Mouse (Mus musculus) forebrain, embryonic 12.5 days (tissue): ENCODE data around the gene Gm37240. TPM values are rescaled to one million over a fixed set of nuclear protein-coding genes. Genes with fewer than 3 reads are reported as not detected.
"Not testable (repeated sequence)": the region's sequence is repeated elsewhere in the genome, so short reads cannot be mapped to it uniquely, and the experiment has no call there.

ENCODE experiments used
- ATAC-seq: fragments of 200-750 bp; cut with Nextera tagmentation; 2 replicates; pipeline ENCODE4 v1.8.0; 2017; ENCODE audit warnings: moderate TSS enrichment; ENCODE audit not compliant: low FRiP score
- H3K27ac ChIP-seq: fragments of 300-500 bp; sonication (generic); 2 replicates; pipeline ENCODE4 v1.5.1; 2016; ENCODE audit warnings: mild to moderate bottlenecking
- H3K27me3 ChIP-seq: fragments of 300-500 bp; sonication (generic); 2 replicates; pipeline ENCODE4 v1.6.1; 2016; ENCODE audit warnings: mild to moderate bottlenecking
- H3K36me3 ChIP-seq: fragments of 300-500 bp; sonication (generic); replicated peaks from 2 replicates; pipeline ENCODE4 v1.6.1; 2016; ENCODE audit warnings: mild to moderate bottlenecking
- H3K4me1 ChIP-seq: fragments of 300-500 bp; sonication (generic); 2 replicates; pipeline ENCODE4 v1.6.1; 2016
- H3K4me2 ChIP-seq: fragments of 300-500 bp; sonication (generic); 2 replicates; pipeline ENCODE4 v1.6.1; 2016; ENCODE audit warnings: mild to moderate bottlenecking, moderate library complexity
- H3K4me3 ChIP-seq: fragments of 300-500 bp; sonication (generic); replicated peaks from 2 replicates; pipeline ENCODE4 v1.5.1; 2016; ENCODE audit warnings: mild to moderate bottlenecking
- H3K9ac ChIP-seq: fragments of 300-500 bp; sonication (generic); 2 replicates; pipeline ENCODE4 v1.6.1; 2016; ENCODE audit warnings: mild to moderate bottlenecking
- H3K9me3 ChIP-seq: fragments of 300-500 bp; sonication (generic); 2 replicates; pipeline ENCODE4 v1.6.1; 2016
- WGBS: fragments of 180-500 bp; shearing (Covaris S2); methylation state at CpG from one replicate; pipeline ENCODE4 v1.1.7; 2016; 5-methylcytosine and 5-hydroxymethylcytosine counted together
- polyA plus RNA-seq: library from polyadenylated mRNA; unstranded; fragments of >200 nt; fragmentation: Nextera tagmentation; extraction: Ambion mirVana; gene quantifications from 2 replicates; pipeline ENCODE4 v1.2.1, GENCODE M21; 2016

The Gm37240 gene
- polyA plus RNA-seq, 1 experiment from 2014 or later: 0.57 TPM

- Histone ChIP-seq H3K4me1 (no peaks in the 10 kb centered on the region), H3K27me3 (no peaks in the 10 kb centered on the region), H3K9ac (no peak overlapping the region), H3K9me3 (no peaks in the 10 kb centered on the region), H3K4me3 (no peak overlapping the region), H3K4me2 (no peak overlapping the region), H3K27ac (no peak overlapping the region), H3K36me3 (no peaks in the 10 kb centered on the region)
- ATAC-seq: no peak
- WGBS: 81% methylated on average over 8 of the region's 8 CpGs
Measured at GRCm38 (mm10) chr3:84547177-84547576, 1340.1 kb downstream of the Gm37240 start.

- H3K27ac ChIP-seq, H3K9me3 ChIP-seq, H3K27me3 ChIP-seq, H3K4me2 ChIP-seq, H3K4me3 ChIP-seq, H3K9ac ChIP-seq, H3K4me1 ChIP-seq, ATAC-seq, H3K36me3 ChIP-seq: not testable (repeated sequence)
- 23% methylated on average over 3 of the region's 3 CpGs for WGBS
Measured at GRCm38 (mm10) chr3:84542450-84542849, 1344.9 kb downstream of the Gm37240 start.

DNA sequence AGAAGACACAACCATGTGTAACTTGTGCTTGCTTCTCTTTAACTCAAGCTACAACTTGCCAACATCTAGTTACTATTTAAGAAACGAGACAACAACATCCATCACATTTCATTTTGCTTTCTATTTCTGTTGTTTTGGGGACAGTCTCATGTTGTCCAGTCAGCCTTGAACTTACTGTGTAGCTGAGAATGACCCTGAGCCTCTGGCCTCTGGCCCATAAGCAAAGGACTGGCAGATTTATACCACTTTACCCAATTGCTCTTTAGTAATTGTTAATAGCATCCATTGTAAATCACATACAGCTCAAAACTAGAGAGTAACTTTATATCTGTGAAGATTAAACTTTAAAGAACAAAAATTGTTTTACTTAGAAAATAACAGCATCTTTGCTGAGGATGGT is 1345.4 kb downstream of the Gm37240 start:
- H3K9ac ChIP-seq: no peak overlapping the region
- H3K4me2 ChIP-seq: no peak overlapping the region
- no peak overlapping the region for H3K27ac ChIP-seq
- no peaks in the 10 kb centered on the region for H3K36me3 ChIP-seq
- H3K4me1 ChIP-seq: peaks cover 10% of the 10 kb centered on the region
- H3K27me3 ChIP-seq: no peaks in the 10 kb centered on the region
- 82% methylated on average over 1 of the region's 1 CpGs for WGBS
- no peak for ATAC-seq
- H3K9me3 ChIP-seq: no peaks in the 10 kb centered on the region
- no peak overlapping the region for H3K4me3 ChIP-seq

DNA sequence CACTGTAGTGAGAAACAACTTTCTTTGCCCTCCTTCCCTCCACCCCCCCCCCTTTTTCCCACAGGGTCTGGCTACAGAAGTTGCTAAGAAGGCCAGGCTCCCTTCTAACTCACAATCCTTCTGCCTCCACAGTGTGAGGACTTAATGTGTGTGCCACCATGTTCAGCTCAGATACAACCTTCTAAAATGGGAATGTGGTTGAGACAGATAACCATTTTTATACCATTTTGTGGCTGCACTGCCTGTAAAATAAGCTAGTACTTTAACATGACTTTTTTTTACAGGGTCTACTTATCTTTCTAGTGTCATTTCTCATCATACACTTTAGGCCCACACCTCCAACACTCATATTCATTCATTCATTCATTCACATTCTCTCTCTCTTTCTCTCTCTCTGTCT is 1346.7 kb downstream of the Gm37240 start:
- H3K27me3 ChIP-seq: no peaks in the 10 kb centered on the region
- no peaks in the 10 kb centered on the region for H3K36me3 ChIP-seq
- no peak overlapping the region for H3K4me3 ChIP-seq
- H3K4me2 ChIP-seq: no peak overlapping the region
- H3K9me3 ChIP-seq: no peaks in the 10 kb centered on the region
- no peak for ATAC-seq
- H3K27ac ChIP-seq: no peak overlapping the region
- H3K4me1 ChIP-seq: peaks cover 10% of the 10 kb centered on the region
- H3K9ac ChIP-seq: no peak overlapping the region

- no peaks in the 10 kb centered on the region for H3K9me3 ChIP-seq
- H3K27ac ChIP-seq: no peak overlapping the region
- no peak overlapping the region for H3K4me2 ChIP-seq
- no peak for ATAC-seq
- no peaks in the 10 kb centered on the region for H3K27me3 ChIP-seq
- H3K4me1 ChIP-seq: peaks cover 10% of the 10 kb centered on the region
- no peak overlapping the region for H3K9ac ChIP-seq
- WGBS: 73% methylated on average over 6 of the region's 6 CpGs
- H3K36me3 ChIP-seq: no peaks in the 10 kb centered on the region
- H3K4me3 ChIP-seq: no peak overlapping the region
Measured at GRCm38 (mm10) chr3:84536987-84537386, 1350.3 kb downstream of the Gm37240 start.

GRCm38 (mm10) chr3:84533227-84533626 is 1354.1 kb downstream of the Gm37240 start:
- Histone ChIP-seq H3K4me3 (no peak overlapping the region), H3K9ac (no peak overlapping the region), H3K27ac (no peak overlapping the region), H3K27me3 (no peaks in the 10 kb centered on the region), H3K9me3 (no peaks in the 10 kb centered on the region), H3K4me1 (no peaks in the 10 kb centered on the region), H3K36me3 (no peaks in the 10 kb centered on the region), H3K4me2 (no peak overlapping the region)
- ATAC-seq: no peak
- WGBS: 69% methylated on average over 5 of the region's 5 CpGs

DNA sequence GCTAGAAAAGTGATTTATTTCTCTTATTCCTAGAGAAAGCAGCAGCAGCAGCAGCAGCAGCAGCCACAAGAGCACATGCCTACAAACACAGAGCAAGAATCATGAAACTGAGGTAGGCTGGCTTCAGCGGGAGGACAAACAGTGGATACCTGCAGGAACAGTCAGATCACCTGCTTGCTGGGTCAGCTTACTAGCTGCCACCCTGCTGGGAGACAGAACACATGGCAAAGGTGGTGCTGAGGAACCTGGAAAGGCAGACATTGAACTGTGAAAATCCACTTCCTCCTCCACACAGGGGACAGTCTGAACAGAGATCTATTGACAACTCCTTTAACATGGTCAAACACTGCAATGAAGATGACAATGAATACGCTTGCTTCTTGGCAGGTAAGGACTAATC is 1358.3 kb downstream of the Gm37240 start:
- Histone ChIP-seq H3K4me2 (no peak overlapping the region), H3K9ac (no peak overlapping the region), H3K4me1 (no peaks in the 10 kb centered on the region), H3K27ac (no peak overlapping the region), H3K4me3 (no peak overlapping the region), H3K36me3 (no peaks in the 10 kb centered on the region), H3K9me3 (no peaks in the 10 kb centered on the region), H3K27me3 (no peaks in the 10 kb centered on the region)
- no peak for ATAC-seq
- WGBS: 89% methylated on average over 2 of the region's 2 CpGs

GRCm38 (mm10) chr3:84524952-84525351 is 1362.4 kb downstream of the Gm37240 start:
- no peak for ATAC-seq
- H3K4me2 ChIP-seq: no peak overlapping the region
- 90% methylated on average over 1 of the region's 1 CpGs for WGBS

GRCm38 (mm10) chr3:84516163-84516562 is 1371.2 kb downstream of the Gm37240 start:
- H3K9ac ChIP-seq: no peak overlapping the region
- H3K27ac ChIP-seq: no peak overlapping the region
- 95% methylated on average over 3 of the region's 3 CpGs for WGBS
- ATAC-seq: no peak
- H3K4me3 ChIP-seq: no peak overlapping the region
- peaks cover 4% of the 10 kb centered on the region; the same call in 1 of the 2 replicates for H3K36me3 ChIP-seq
- no peaks in the 10 kb centered on the region for H3K27me3 ChIP-seq
- H3K4me2 ChIP-seq: no peak overlapping the region
- no peaks in the 10 kb centered on the region for H3K9me3 ChIP-seq
- H3K4me1 ChIP-seq: 0 out of 2 replicates have a peak, but pooled peaks cover 3% of the 10 kb centered on the region

More at GRCm38 (mm10) chr3:84524952-84525351, 1362.4 kb downstream of the Gm37240 start:
- H3K27me3 ChIP-seq: no peaks in the 10 kb centered on the region
- H3K4me3 ChIP-seq: no peak overlapping the region
- H3K9ac ChIP-seq: no peak overlapping the region
- H3K36me3 ChIP-seq: no peaks in the 10 kb centered on the region
- no peak overlapping the region for H3K27ac ChIP-seq
- no peaks in the 10 kb centered on the region for H3K4me1 ChIP-seq
- no peaks in the 10 kb centered on the region for H3K9me3 ChIP-seq

DNA sequence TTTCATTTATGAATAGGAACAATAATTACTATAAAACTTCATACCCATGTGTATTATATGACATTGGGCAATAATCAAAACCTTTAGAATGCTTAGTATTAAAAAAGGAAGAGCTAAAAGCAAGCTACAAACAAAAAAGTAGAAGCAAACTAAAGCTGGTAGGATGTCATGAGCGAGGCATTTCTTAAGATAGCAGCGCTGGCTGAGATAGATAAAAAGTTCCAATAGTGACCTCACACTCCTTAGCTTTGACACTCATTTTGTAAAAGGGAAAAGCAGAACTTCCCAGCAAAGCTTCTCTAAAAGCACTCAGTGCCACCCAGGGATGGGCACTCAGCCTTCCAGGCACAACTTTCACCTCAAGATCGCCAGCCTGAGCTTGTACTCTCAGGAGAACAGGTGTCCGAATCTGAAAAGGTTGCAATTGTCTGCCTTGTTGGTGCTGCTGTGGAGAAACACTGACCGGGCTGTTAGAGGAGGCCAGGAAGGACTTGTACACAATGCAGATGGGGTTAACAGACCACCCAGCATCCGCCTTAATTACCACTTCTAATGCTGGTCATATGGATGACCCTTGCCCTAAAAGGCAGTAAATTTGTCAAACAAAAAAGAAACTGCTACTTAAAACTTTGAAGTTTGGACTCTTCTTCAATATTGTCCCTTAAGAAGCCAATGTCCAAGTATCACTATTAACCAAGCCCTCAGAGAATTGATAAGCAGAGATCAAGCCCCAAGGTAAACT is 1374.4 kb downstream of the Gm37240 start:
- 70% methylated on average over 6 of the region's 6 CpGs for WGBS
- Histone ChIP-seq H3K9me3 (no peaks in the 10 kb centered on the region), H3K9ac (no peak overlapping the region), H3K4me1 (0 out of 2 replicates have a peak, but pooled peaks cover 3% of the 10 kb centered on the region), H3K4me3 (no peak overlapping the region), H3K4me2 (no peak overlapping the region), H3K27me3 (no peaks in the 10 kb centered on the region), H3K36me3 (no peaks in the 10 kb centered on the region), H3K27ac (no peak overlapping the region)
- ATAC-seq: no peak

DNA sequence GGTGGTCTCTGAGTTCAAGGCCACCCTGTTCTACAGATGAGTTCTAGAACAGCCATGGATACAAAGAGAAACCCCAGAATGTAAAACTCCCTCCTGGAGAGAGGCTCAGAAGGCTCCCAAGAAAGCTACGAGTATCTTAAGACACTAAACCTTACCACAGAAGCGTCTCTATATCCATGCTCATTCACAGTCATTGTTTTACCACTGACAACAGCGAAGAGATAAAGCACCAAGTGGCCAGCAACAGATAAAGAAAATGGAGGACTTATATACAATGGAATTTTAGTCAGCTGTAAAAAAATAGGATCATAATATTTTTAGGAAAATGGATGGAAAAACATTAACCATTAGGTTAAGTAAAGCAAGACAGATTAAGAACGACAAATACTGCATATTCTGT is 1382.1 kb downstream of the Gm37240 start:
- ATAC-seq: no peak

DNA sequence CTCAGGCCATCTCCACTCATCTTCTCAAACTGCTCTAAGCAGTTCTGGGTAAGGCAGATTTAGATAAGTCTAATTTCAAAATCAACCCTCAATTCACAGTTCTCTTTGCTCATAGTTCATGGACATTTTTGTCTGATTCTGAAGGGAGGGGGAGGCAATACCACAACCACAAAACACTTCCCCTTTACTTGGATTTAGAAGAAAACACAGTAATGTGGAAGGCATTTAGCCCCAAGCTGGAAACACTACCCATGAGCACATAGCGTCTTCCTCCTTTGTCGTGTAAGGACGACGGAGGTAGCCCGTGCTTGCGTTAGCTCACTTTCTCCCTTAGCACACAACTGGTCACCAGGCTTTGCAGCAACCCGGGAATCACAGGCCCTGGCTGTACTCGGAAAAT is 1383.0 kb downstream of the Gm37240 start:
- Histone ChIP-seq H3K4me1 (peaks cover 12% of the 10 kb centered on the region), H3K27me3 (no peaks in the 10 kb centered on the region), H3K4me2 (no peak overlapping the region), H3K4me3 (no peak overlapping the region), H3K9ac (no peak overlapping the region), H3K27ac (no peak overlapping the region), H3K9me3 (no peaks in the 10 kb centered on the region), H3K36me3 (0 out of 2 replicates have a peak, but pooled peaks cover 4% of the 10 kb centered on the region)
- 92% methylated on average over 8 of the region's 8 CpGs for WGBS
- no peak for ATAC-seq

More for the DNA sequence above, 1382.1 kb downstream of the Gm37240 start:
- H3K36me3 ChIP-seq: 0 out of 2 replicates have a peak, but pooled peaks cover 4% of the 10 kb centered on the region
- peaks cover 12% of the 10 kb centered on the region for H3K4me1 ChIP-seq
- H3K4me3 ChIP-seq: no peak overlapping the region
- H3K9me3 ChIP-seq: no peaks in the 10 kb centered on the region
- H3K9ac ChIP-seq: no peak overlapping the region
- H3K27me3 ChIP-seq: no peaks in the 10 kb centered on the region
- no peak overlapping the region for H3K27ac ChIP-seq
- 87% methylated on average over 4 of the region's 4 CpGs for WGBS
- H3K4me2 ChIP-seq: no peak overlapping the region

DNA sequence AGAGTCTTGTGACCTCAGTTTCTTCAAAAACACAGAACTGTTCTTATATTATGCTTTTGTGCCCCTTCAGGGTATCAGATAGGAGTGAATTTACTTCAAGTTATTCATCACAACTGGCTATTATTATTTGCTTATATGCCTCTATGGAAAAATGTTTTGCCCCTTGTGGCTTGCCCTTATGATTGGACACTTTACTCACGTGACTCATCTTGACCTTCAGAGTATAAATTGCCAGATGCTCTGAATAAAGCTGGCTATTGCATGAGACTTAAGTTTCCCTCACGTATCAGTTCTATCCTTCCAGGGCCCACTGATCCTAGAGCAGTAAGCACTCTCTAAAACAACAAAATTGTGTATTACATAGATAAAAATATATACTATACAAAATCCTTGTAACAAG is 1385.2 kb downstream of the Gm37240 start:
- H3K9me3 ChIP-seq: no peaks in the 10 kb centered on the region
- H3K4me1 ChIP-seq: peaks cover 12% of the 10 kb centered on the region
- no peaks in the 10 kb centered on the region for H3K27me3 ChIP-seq
- no peak overlapping the region for H3K27ac ChIP-seq
- no peak for ATAC-seq
- WGBS: 82% methylated on average over 2 of the region's 2 CpGs
- H3K9ac ChIP-seq: no peak overlapping the region
- 0 out of 2 replicates have a peak, but pooled peaks cover 4% of the 10 kb centered on the region for H3K36me3 ChIP-seq
- no peak overlapping the region for H3K4me3 ChIP-seq
- H3K4me2 ChIP-seq: no peak overlapping the region
